Comparison of ENCODE assay signal across 8 mouse cellular contexts in genomic region chr1:121440535-121441381, GRCm38 (mm10). TPM values are rescaled to one million over a fixed set of nuclear protein-coding genes. Genes with fewer than 3 reads are reported as not detected.
A peak's percentile ranks its signal among the peaks of the same experiment; 100 is the strongest.
DNase-seq lines count a peak whose midpoint lies in the region; ATAC-seq and TF ChIP-seq lines count a peak whose summit lies in the region.

No protein-coding gene starts in this region.

- H3K27me3 ChIP-seq in kidney, embryonic 15.5 days: no peaks in the 10 kb centered on the region
- no peaks in the 10 kb centered on the region for H3K27me3 ChIP-seq in limb, embryonic 14.5 days (ENCODE audit: control insufficient read depth, insufficient read depth, low read length)
- no peaks in the 10 kb centered on the region for H3K27me3 ChIP-seq in midbrain, postnatal 0 days (ENCODE audit: insufficient read depth, low read length)

- H3K27ac ChIP-seq in kidney, embryonic 15.5 days: no peak overlapping the region
- no peak overlapping the region for H3K27ac ChIP-seq in limb, embryonic 14.5 days (replicated peaks; ENCODE audit: low read depth, low read length)
- H3K27ac ChIP-seq in midbrain, postnatal 0 days (ENCODE audit: low read depth, low read length): no peak overlapping the region

- intact Hi-C loops in gastrocnemius, postnatal 36 days (cut with DNase I): loop anchor here (5.0 kb wide), 1 partner anchor 127 kb away; the partner anchor contains the start of gene Ddx18

- H3K36me3 ChIP-seq in kidney, embryonic 15.5 days: peaks cover 79% of the 10 kb centered on the region
- H3K36me3 ChIP-seq in limb, embryonic 14.5 days (ENCODE audit: control insufficient read depth, insufficient read depth, low read length): peaks cover 58% of the 10 kb centered on the region
- H3K36me3 ChIP-seq in midbrain, postnatal 0 days (ENCODE audit: insufficient read depth, low read length): peaks cover 45% of the 10 kb centered on the region

- H3K9ac ChIP-seq in kidney, embryonic 15.5 days: no peak overlapping the region
- H3K9ac ChIP-seq in limb, embryonic 14.5 days (ENCODE audit: low read depth, low read length, severe bottlenecking): no peak overlapping the region
- no peak overlapping the region for H3K9ac ChIP-seq in midbrain, postnatal 0 days (replicated peaks; ENCODE audit: low read length, poor library complexity, severe bottlenecking)

- H3K4me1 ChIP-seq in kidney, embryonic 15.5 days: no peaks in the 10 kb centered on the region
- H3K4me1 ChIP-seq in limb, embryonic 14.5 days (ENCODE audit: control insufficient read depth, insufficient read depth, low read length): 0 out of 2 replicates have a peak, but pooled peaks cover 3% of the 10 kb centered on the region
- H3K4me1 ChIP-seq in midbrain, postnatal 0 days (ENCODE audit: insufficient read depth, low read length): no peaks in the 10 kb centered on the region

- WGBS in kidney, embryonic 15.5 days: 64% methylated on average over 13 of the region's 13 CpGs
- 42% methylated on average over 13 of the region's 13 CpGs for WGBS in limb, embryonic 14.5 days
- 68% methylated on average over 13 of the region's 13 CpGs for WGBS in midbrain, postnatal 0 days

- peak; percentile 83 for TF ChIP-seq CTCF in midbrain, postnatal 0 days (IDR thresholded peaks at IDR 0.05)

- peak; percentile 61; the same call in 1 of the 2 replicates for ATAC-seq in kidney, embryonic 15.5 days (replicated peaks; ENCODE audit: low FRiP score)
- peak; percentile 78; the same call in 1 of the 2 replicates for ATAC-seq in limb, embryonic 14.5 days (ENCODE audit: low FRiP score, low read depth)
- ATAC-seq in midbrain, postnatal 0 days (ENCODE audit: low FRiP score): 0 out of 2 replicates have a peak, but pooled peaks have one; percentile 27

- H3K9me3 ChIP-seq in kidney, embryonic 15.5 days (replicated peaks): no peaks in the 10 kb centered on the region
- no peaks in the 10 kb centered on the region for H3K9me3 ChIP-seq in limb, embryonic 14.5 days (ENCODE audit: control insufficient read depth, low read length)
- H3K9me3 ChIP-seq in midbrain, postnatal 0 days (ENCODE audit: low read length): no peaks in the 10 kb centered on the region

- H3K4me3 ChIP-seq in kidney, embryonic 15.5 days (replicated peaks): no peak overlapping the region
- no peak overlapping the region for H3K4me3 ChIP-seq in limb, embryonic 14.5 days (replicated peaks; ENCODE audit: low read length)
- H3K4me3 ChIP-seq in midbrain, postnatal 0 days (ENCODE audit: low read depth, low read length): no peak overlapping the region

- DNase-seq in 3134 (ENCODE audit: extremely low read depth, insufficient read length, low spot score): peak; percentile 27
- DNase-seq in adrenal gland, adult 18-20 months (ENCODE audit: low spot score in 2 of 2): peak; percentile 64 to 69
- peak; percentile 78 for DNase-seq in embryo, embryonic 10 days (ENCODE audit: low spot score)
- DNase-seq in gastrocnemius, postnatal 36 days: peak; percentile 39 to 41
- peak; percentile 78 for DNase-seq in limb, embryonic 14.5 days (ENCODE audit: low spot score)
- peak; percentile 68 for DNase-seq in midbrain, postnatal 0 days (ENCODE audit: low spot score)
- peak; percentile 10 to 35 for DNase-seq in spleen, postnatal 14 days (ENCODE audit: low spot score in 2 of 2)

- no peak for TF ChIP-seq POLR2A in limb, embryonic 14.5 days (IDR thresholded peaks at IDR 0.05; ENCODE audit: borderline replicate concordance, extremely low read depth, insufficient read depth, insufficient read length)

- no peak overlapping the region for H3K4me2 ChIP-seq in kidney, embryonic 15.5 days
- H3K4me2 ChIP-seq in limb, embryonic 14.5 days (replicated peaks; ENCODE audit: low read depth, low read length, severe bottlenecking): no peak overlapping the region
- H3K4me2 ChIP-seq in midbrain, postnatal 0 days (ENCODE audit: low read depth, low read length, poor library complexity, severe bottlenecking): no peak overlapping the region

RNA-seq across cellular contexts. Expression of gene Ccdc93, which starts 9.9 kb away (rescaled TPM):
- 10 to 100 TPM; 22.9 to 23.5 TPM for total RNA-seq in adrenal gland, adult 18-20 months (2021)
- total RNA-seq in gastrocnemius, postnatal 36 days (2021): 1 to 10 TPM; 8.9 to 9.2 TPM
- polyA plus RNA-seq in kidney, embryonic 15.5 days (2015; fragmentation: Nextera tagmentation; extraction: Ambion mirVana): 10.7 and 11.3 TPM in 2 replicates
- 16.7 and 16.8 TPM in 2 replicates for polyA plus RNA-seq in limb, embryonic 14.5 days (2012; rRNA removed)
- 12.0 and 13.4 TPM in 2 replicates for polyA plus RNA-seq in limb, embryonic 14.5 days (2014; fragmentation: Nextera tagmentation; extraction: Ambion mirVana)
- 12.5 and 15.5 TPM in 2 replicates for total RNA-seq in midbrain, postnatal 0 days (2014; rRNA removed)
- polyA plus RNA-seq in midbrain, postnatal 0 days (2015; fragmentation: Nextera tagmentation; extraction: Ambion mirVana): 5.8 and 7.2 TPM in 2 replicates

Comparison
In these comparisons a context has a peak if more than half of its experiments do, and no peak if none do; other contexts are left out.
1. DNase-seq: peak in every context shown above with its lines; median percentile 78 in embryo, embryonic 10 days; 78 in limb, embryonic 14.5 days; 68 in midbrain, postnatal 0 days; 66 in adrenal gland, adult 18-20 months; 40 in gastrocnemius, postnatal 36 days; 27 in 3134; 22 in spleen, postnatal 14 days.
2. ATAC-seq: peak in every context shown above with its lines; median percentile 78 in limb, embryonic 14.5 days; 61 in kidney, embryonic 15.5 days; 27 in midbrain, postnatal 0 days.